Mouse (Mus musculus) heart, postnatal 0 days (tissue): Measurements from ENCODE around the gene Med6. TPM values are rescaled to one million over a fixed set of nuclear protein-coding genes. Genes with fewer than 3 reads are reported as not detected.
"Not testable (repeated sequence)": the region's sequence is repeated elsewhere in the genome, so short reads cannot be mapped to it uniquely, and the experiment has no call there.

ENCODE experiments used
- ATAC-seq: fragments of 200-750 bp; cut with Nextera tagmentation; 2 replicates; pipeline ENCODE4 v1.8.0; 2017; ENCODE audit warnings: low read depth, moderate number of reproducible peaks, moderate library complexity; ENCODE audit not compliant: insufficient read depth
- DNase-seq: peaks from one replicate; pipeline ENCODE4 v3.0.0-alpha.2; 2016; ENCODE audit warnings: low spot score
- H3K27ac ChIP-seq: fragments of 300-500 bp; sonication (generic); 2 replicates; pipeline ENCODE4 v1.5.1; 2014; ENCODE audit warnings: low read depth, mild to moderate bottlenecking
- H3K27me3 ChIP-seq: fragments of 300-500 bp; sonication (generic); 2 replicates; pipeline ENCODE4 v1.6.1; 2014; ENCODE audit warnings: low read length, mixed read lengths; ENCODE audit not compliant: control insufficient read depth, insufficient read depth
- H3K36me3 ChIP-seq: fragments of 300-500 bp; sonication (generic); replicated peaks from 2 replicates; pipeline ENCODE4 v1.6.1; 2014; ENCODE audit warnings: low read length, mixed read lengths; ENCODE audit not compliant: control insufficient read depth, insufficient read depth
- H3K4me1 ChIP-seq: fragments of 300-500 bp; sonication (generic); 2 replicates; pipeline ENCODE4 v1.6.1; 2014; ENCODE audit warnings: antibody characterized with exemption; ENCODE audit not compliant: control insufficient read depth, insufficient read depth
- H3K4me2 ChIP-seq: fragments of 300-500 bp; sonication (generic); 2 replicates; pipeline ENCODE4 v1.6.1; 2014; ENCODE audit warnings: low read depth, mild to moderate bottlenecking, low read length, moderate library complexity
- H3K4me3 ChIP-seq: fragments of 300-500 bp; sonication (generic); 2 replicates; pipeline ENCODE4 v1.5.1; 2014; ENCODE audit warnings: low read depth, low read length
- H3K9ac ChIP-seq: fragments of 300-500 bp; sonication (generic); replicated peaks from 2 replicates; pipeline ENCODE4 v1.6.1; 2014; ENCODE audit warnings: low read depth, low read length, mixed read lengths
- H3K9me3 ChIP-seq: fragments of 300-500 bp; sonication (generic); replicated peaks from 2 replicates; pipeline ENCODE4 v1.6.1; 2016; ENCODE audit warnings: low read length; ENCODE audit not compliant: control insufficient read depth
- CTCF ChIP-seq: IDR thresholded peaks from 2 replicates; pipeline ENCODE4 v1.5.1; 2016; ENCODE audit warnings: antibody characterized with exemption, control low read depth, low read depth
- EP300 ChIP-seq: IDR thresholded peaks from 2 replicates; pipeline ENCODE4 v1.6.1; 2016; ENCODE audit warnings: antibody characterized with exemption, low read depth
- WGBS: fragments of 180-500 bp; shearing (Covaris S2); extraction: QIAGEN DNeasy Blood & Tissue Kit; methylation state at CpG from one replicate; pipeline ENCODE4 v1.1.7; 2014; 5-methylcytosine and 5-hydroxymethylcytosine counted together
- polyA plus RNA-seq: library from polyadenylated mRNA; unstranded; fragments of >200 nt; fragmentation: Nextera tagmentation; extraction: Ambion mirVana; gene quantifications from 2 replicates; pipeline ENCODE4 v1.2.1, GENCODE M21; 2015
- total RNA-seq: library from RNA; depleted of rRNA; stranded (reverse); fragments of >200 nt; gene quantifications from 2 replicates; pipeline ENCODE4 v1.2.3, GENCODE M21; 2014; ENCODE audit warnings: low replicate concordance; rRNA removed

Med6 gene
- total and polyA plus RNA-seq, 2 experiments from 2014 or later: 13.5 to 31.8 TPM

DNA sequence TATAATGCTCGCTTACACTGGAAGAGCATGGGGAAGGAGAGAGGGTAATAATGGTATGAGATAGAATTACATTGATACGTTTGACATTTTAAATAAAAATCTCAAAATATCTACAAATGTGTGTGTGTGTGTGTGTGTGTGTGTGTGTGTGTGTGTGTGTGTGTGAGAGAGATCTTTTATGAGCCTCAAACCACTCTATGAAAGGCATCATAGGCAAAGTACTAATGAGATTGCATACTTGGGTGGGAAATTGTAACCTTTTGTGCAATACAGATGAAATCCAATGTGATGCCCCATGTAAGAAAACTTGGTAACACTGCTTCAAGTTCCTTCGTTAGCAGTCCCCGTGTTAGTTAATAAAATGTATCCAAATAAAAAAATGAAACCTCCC, 61.8 kb downstream of the Med6 start:
- Histone ChIP-seq H3K9ac (peak overlapping the region; percentile 82), H3K36me3 (no peaks in the 10 kb centered on the region), H3K4me2 (peak overlapping the region; percentile 71), H3K27ac (peak overlapping the region; percentile 73), H3K4me3 (peak overlapping the region; percentile 98), H3K9me3 (no peaks in the 10 kb centered on the region), H3K4me1 (no peaks in the 10 kb centered on the region; the same call in 1 of the 2 replicates), H3K27me3 (no peaks in the 10 kb centered on the region)
- WGBS: 34% methylated on average over 4 of the region's 4 CpGs
- ATAC-seq: peak; percentile 3; the same call in 1 of the 2 replicates
- DNase-seq: no peak
- TF ChIP-seq CTCF: no peak
- no peak for TF ChIP-seq EP300

DNA sequence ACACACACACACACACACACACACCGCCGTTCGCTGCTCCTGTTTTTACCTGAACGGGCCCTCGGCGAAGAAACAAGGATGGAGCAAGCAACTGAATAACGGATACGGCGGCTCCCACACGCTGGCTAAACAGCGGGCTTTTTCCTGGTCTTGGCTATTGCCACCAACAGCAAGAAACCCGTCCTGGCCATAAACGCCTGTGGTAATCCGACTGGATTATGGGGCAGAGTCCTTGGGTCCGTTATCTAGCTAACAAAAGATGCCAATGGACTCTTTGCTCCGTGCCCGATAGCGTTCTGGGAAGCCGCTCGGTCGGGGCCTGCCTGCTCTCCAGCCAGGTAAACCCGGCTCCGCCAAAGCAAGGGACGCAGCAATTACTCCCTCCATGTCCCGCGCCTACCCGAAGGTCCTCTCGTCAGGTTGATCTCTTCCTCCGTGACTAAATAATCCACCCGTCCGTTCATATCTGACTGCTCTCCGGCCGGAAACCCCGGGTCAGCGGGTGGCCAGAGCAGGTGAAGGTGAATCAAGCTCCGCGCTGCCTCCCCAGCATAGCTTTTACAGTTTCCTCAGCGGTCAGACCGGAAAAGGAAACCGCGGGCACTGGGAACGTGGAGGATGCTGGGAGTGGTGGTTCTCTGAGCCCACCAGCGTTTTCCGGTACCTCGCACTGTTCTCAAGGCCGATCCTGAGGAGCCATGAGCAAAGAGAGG, 62.3 kb downstream of the Med6 start, which contains the start of the genes Gm20498 and Synj2bp:
Gene Gm20498 (minus strand): TSS at position 590 of the 713 bp plus-strand sequence.
Gene Synj2bp (minus strand): TSS at position 596 of the 713 bp plus-strand sequence.
- WGBS: under 1% methylated on average over 46 of the region's 46 CpGs

DNA sequence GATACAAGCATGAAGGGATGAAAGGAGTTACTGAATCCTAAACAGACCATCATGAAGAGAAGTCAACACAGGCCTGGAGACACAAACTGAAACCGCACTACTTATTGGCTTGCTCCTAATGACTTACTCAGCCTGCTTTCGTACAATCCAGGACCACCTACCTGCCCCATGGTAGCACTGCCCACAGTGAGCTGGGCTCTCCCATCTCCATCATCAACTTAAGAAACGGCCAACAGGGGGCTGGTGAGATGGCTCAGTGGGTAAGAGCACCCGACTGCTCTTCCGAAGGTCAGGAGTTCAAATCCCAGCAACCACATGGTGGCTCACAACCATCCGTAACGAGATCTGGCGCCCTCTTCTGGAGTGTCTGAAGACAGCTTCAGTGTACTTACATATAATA, 64.2 kb downstream of the Med6 start:
- not testable (repeated sequence) for H3K36me3 ChIP-seq, H3K4me2 ChIP-seq, H3K9ac ChIP-seq, DNase-seq, H3K9me3 ChIP-seq, H3K27me3 ChIP-seq, ATAC-seq, H3K4me3 ChIP-seq, H3K4me1 ChIP-seq, H3K27ac ChIP-seq
- 73% methylated on average over 8 of the region's 8 CpGs for whole genome bisulfite sequencing

More for the DNA sequence above, 62.3 kb downstream of the Med6 start, which contains the start of the genes Gm20498 and Synj2bp:
- H3K27ac ChIP-seq: peak within 1 kb of the TSS; percentile 73
- H3K4me3 ChIP-seq: peak within 1 kb of the TSS; percentile 98
- ATAC-seq (peak; percentile 93), DNase-seq (peak; percentile 87)
- H3K9ac ChIP-seq: peak within 1 kb of the TSS; percentile 82
- H3K4me2 ChIP-seq: peak within 1 kb of the TSS; percentile 71
- no peaks in the 10 kb centered on the region for H3K27me3 ChIP-seq
- H3K4me1 ChIP-seq: no peaks in the 10 kb centered on the region; the same call in 1 of the 2 replicates
- no peaks in the 10 kb centered on the region for H3K9me3 ChIP-seq
- TF ChIP-seq CTCF: no peak
- H3K36me3 ChIP-seq: no peaks in the 10 kb centered on the region

Other genes starting within 250 kb of the Med6 start
- gene Gm4787, start 215.5 kb downstream of the Med6 start, total RNA-seq: not detected in 2 replicates
- gene Gm4787, start 215.5 kb downstream of the Med6 start, polyA plus RNA-seq: 0.05 and 0.07 TPM in 2 replicates
- 0.43 and 1.5 TPM in 2 replicates for gene Adam4, start 173.1 kb downstream of the Med6 start, total RNA-seq
- gene Adam4, start 173.1 kb downstream of the Med6 start, polyA plus RNA-seq: 0.11 and 0.22 TPM in 2 replicates
- 52.6 and 57.9 TPM in 2 replicates for gene Cox16, start 109.9 kb downstream of the Med6 start, total RNA-seq
- gene Cox16, start 109.9 kb downstream of the Med6 start, polyA plus RNA-seq: 131 and 149 TPM in 2 replicates
- 43.6 and 46.5 TPM in 2 replicates for gene Gm20498, start 62.1 kb downstream of the Med6 start, total RNA-seq
- 25.4 and 27.8 TPM in 2 replicates for gene Gm20498, start 62.1 kb downstream of the Med6 start, polyA plus RNA-seq
- 17.2 and 58.7 TPM in 2 replicates for gene Synj2bp, start 62.1 kb downstream of the Med6 start, total RNA-seq
- 25.7 and 26.0 TPM in 2 replicates for gene Synj2bp, start 62.1 kb downstream of the Med6 start, polyA plus RNA-seq
- 0.04 TPM in 1 of 2 replicates, not detected in the other for gene Adam21, start 26.5 kb downstream of the Med6 start, total RNA-seq
- 0.04 TPM in 1 of 2 replicates, not detected in the other for gene Adam21, start 26.5 kb downstream of the Med6 start, polyA plus RNA-seq
- gene Ttc9, start 36.2 kb upstream of the Med6 start, total RNA-seq: 7.9 and 10.9 TPM in 2 replicates
- 2.9 and 3.6 TPM in 2 replicates for gene Ttc9, start 36.2 kb upstream of the Med6 start, polyA plus RNA-seq
- 0.11 and 2.4 TPM in 2 replicates for gene Map3k9, start 186.2 kb upstream of the Med6 start, total RNA-seq
- 0.08 and 0.10 TPM in 2 replicates for gene Map3k9, start 186.2 kb upstream of the Med6 start, polyA plus RNA-seq